Mouse (Mus musculus) adrenal gland, adult (tissue): ENCODE data around the gene Defa28.
"Not testable (repeated sequence)": the region's sequence is repeated elsewhere in the genome, so short reads cannot be mapped to it uniquely, and the experiment has no call there.

Experiments
- DNase-seq, 2 experiments: peaks; one replicate each; pipeline ENCODE4 v3.0.0; 2022 to 2023; ENCODE audit warnings: low spot score in 1 of 2; ENCODE audit not compliant: inconsistent age in 2 of 2

Defa28 gene

GRCm38 (mm10) chr8:21582706-21583105, at the start of gene Defa28:
Gene Defa28 (plus strand): TSS chr8:21583006.
- DNase-seq = not testable (repeated sequence)

GRCm38 (mm10) chr8:21565086-21565485, 17.7 kb upstream of the Defa28 start, which contains the start of gene Defa37:
Gene Defa37 (plus strand): TSS chr8:21565386.
- DNase-seq = not testable (repeated sequence)

DNA sequence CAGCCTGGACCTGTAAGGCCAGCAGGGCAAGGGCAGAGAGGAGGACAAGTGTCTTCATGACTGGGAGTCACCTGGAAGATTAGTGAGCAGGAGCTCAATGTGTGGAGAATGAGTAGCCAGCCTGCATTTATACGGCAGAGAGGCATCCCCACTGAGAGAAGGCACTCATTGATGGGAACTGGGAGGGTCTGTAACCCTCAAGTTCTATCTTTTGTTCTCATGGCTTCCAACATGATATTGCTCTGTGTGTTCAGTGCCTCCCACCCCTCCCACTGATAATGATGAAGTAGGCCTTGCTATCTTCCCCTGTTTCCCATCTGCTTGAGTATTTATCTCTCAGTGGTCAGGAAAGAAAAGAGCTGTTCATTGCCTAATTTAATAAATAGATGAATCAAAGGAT, 11.6 kb downstream of the Defa28 start, which contains the start of gene Gm7861:
Gene Gm7861, minus strand, starts transcription at position 101 of the 400 bp plus-strand sequence.
- DNase-seq = not testable (repeated sequence)

DNA sequence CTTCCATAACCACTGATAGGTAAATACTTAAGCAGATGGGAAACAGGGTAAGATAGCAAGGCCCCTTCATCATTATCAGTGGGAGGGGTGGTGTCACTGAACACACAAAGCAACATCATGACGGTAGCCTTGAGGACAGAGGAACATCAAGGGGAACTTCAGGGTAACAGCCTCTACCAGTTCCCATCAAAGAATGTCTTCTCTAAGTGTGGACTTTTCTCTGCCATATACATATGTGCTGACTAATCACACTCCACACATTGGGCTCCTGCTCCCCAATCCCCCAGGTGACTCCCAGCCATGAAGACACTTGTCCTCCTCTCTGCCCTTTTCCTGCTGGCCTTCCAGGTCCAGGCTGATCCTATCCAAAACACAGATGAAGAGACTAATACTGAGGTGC, 35.1 kb downstream of the Defa28 start, which contains the start of gene Defa26:
Gene Defa26, plus strand, starts transcription at position 301 of the 400 bp plus-strand sequence.
- DNase-seq = not testable (repeated sequence)
